Mouse (Mus musculus): ENCODE measurements around the gene Cyp46a1.

Cyp46a1 gene

GRCm38 (mm10) chr12:108354284-108354683 is 20.1 kb downstream of the Cyp46a1 start:
- in situ Hi-C loops (cut with MboI; ENCODE audit: low sequenced_read_pairs) = loop anchor here (25.0 kb wide), 1 partner anchor 133 kb away; no protein-coding TSS in a partner anchor

GRCm38 (mm10) chr12:108355271-108355670 is 21.1 kb downstream of the Cyp46a1 start:
- in situ Hi-C loops (cut with MboI; ENCODE audit: low sequenced_read_pairs) = loop anchor here (25.0 kb wide), 1 partner anchor 132 kb away; no protein-coding TSS in a partner anchor

- in situ Hi-C loops (cut with MboI; ENCODE audit: low sequenced_read_pairs) = loop anchor here (25.0 kb wide), 1 partner anchor 131 kb away; no protein-coding TSS in a partner anchor
Measured at GRCm38 (mm10) chr12:108355986-108356385, 21.8 kb downstream of the Cyp46a1 start.

- in situ Hi-C loops (cut with MboI; ENCODE audit: low sequenced_read_pairs) = loop anchor here (25.0 kb wide), 1 partner anchor 124 kb away; no protein-coding TSS in a partner anchor
Measured at GRCm38 (mm10) chr12:108363796-108364195, 29.6 kb downstream of the Cyp46a1 start.

GRCm38 (mm10) chr12:108365340-108365739 is 31.2 kb downstream of the Cyp46a1 start:
- in situ Hi-C loops (cut with MboI; ENCODE audit: low sequenced_read_pairs) = loop anchor here (25.0 kb wide), 1 partner anchor 122 kb away; no protein-coding TSS in a partner anchor

- in situ Hi-C loops (cut with MboI; ENCODE audit: low sequenced_read_pairs) = loop anchor here (25.0 kb wide), 1 partner anchor 121 kb away; no protein-coding TSS in a partner anchor
Measured at GRCm38 (mm10) chr12:108365868-108366267, 31.7 kb downstream of the Cyp46a1 start.

- in situ Hi-C loops (cut with MboI; ENCODE audit: low sequenced_read_pairs) = loop anchor here (25.0 kb wide), 1 partner anchor 119 kb away; no protein-coding TSS in a partner anchor
Measured at GRCm38 (mm10) chr12:108367909-108368308, 33.7 kb downstream of the Cyp46a1 start.

GRCm38 (mm10) chr12:108368921-108369320 is 34.7 kb downstream of the Cyp46a1 start:
- in situ Hi-C loops (cut with MboI; ENCODE audit: low sequenced_read_pairs) = loop anchor here (25.0 kb wide), 1 partner anchor 118 kb away; no protein-coding TSS in a partner anchor

GRCm38 (mm10) chr12:108370596-108371428 is 36.6 kb downstream of the Cyp46a1 start, which contains the start of gene Eml1:
TSS of gene Eml1 (plus strand) at chr12:108370957.
- in situ Hi-C loops (cut with MboI; ENCODE audit: low sequenced_read_pairs) = loop anchor here (25.0 kb wide), 1 partner anchor 116 kb away; no protein-coding TSS in a partner anchor

GRCm38 (mm10) chr12:108371429-108371765 is 37.2 kb downstream of the Cyp46a1 start:
- in situ Hi-C loops (cut with MboI; ENCODE audit: low sequenced_read_pairs) = loop anchor here (25.0 kb wide), 1 partner anchor 116 kb away; no protein-coding TSS in a partner anchor

- in situ Hi-C loops (cut with MboI; ENCODE audit: low sequenced_read_pairs) = loop anchor here (25.0 kb wide), 1 partner anchor 115 kb away; no protein-coding TSS in a partner anchor
Measured at GRCm38 (mm10) chr12:108372241-108372640, 38.1 kb downstream of the Cyp46a1 start.

GRCm38 (mm10) chr12:108373611-108374010 is 39.4 kb downstream of the Cyp46a1 start:
- in situ Hi-C loops (cut with MboI; ENCODE audit: low sequenced_read_pairs) = loop anchor here (25.0 kb wide), 1 partner anchor 114 kb away; no protein-coding TSS in a partner anchor

- in situ Hi-C loops (cut with MboI; ENCODE audit: low sequenced_read_pairs) = loop anchor here (25.0 kb wide), 1 partner anchor 113 kb away; no protein-coding TSS in a partner anchor
Measured at GRCm38 (mm10) chr12:108374689-108375088, 40.5 kb downstream of the Cyp46a1 start.

- in situ Hi-C loops (cut with MboI; ENCODE audit: low sequenced_read_pairs) = no loop called here
Measured at GRCm38 (mm10) chr12:108378379-108379133, 44.4 kb downstream of the Cyp46a1 start.

- in situ Hi-C loops (cut with MboI; ENCODE audit: low sequenced_read_pairs) = no loop called here
Measured at GRCm38 (mm10) chr12:108386476-108387232, 52.5 kb downstream of the Cyp46a1 start.

GRCm38 (mm10) chr12:108389718-108390117 is 55.5 kb downstream of the Cyp46a1 start:
- in situ Hi-C loops (cut with MboI; ENCODE audit: low sequenced_read_pairs) = no loop called here

GRCm38 (mm10) chr12:108392254-108393044 is 58.3 kb downstream of the Cyp46a1 start:
- in situ Hi-C loops (cut with MboI; ENCODE audit: low sequenced_read_pairs) = no loop called here

GRCm38 (mm10) chr12:108393082-108393481 is 58.9 kb downstream of the Cyp46a1 start:
- in situ Hi-C loops (cut with MboI; ENCODE audit: low sequenced_read_pairs) = no loop called here

GRCm38 (mm10) chr12:108393637-108394036 is 59.5 kb downstream of the Cyp46a1 start:
- in situ Hi-C loops (cut with MboI; ENCODE audit: low sequenced_read_pairs) = no loop called here

Data from CH12F3 (cell line).